Mouse (Mus musculus) midbrain, embryonic 14.5 days (tissue): ENCODE measurements at regions not wholly inside any gene's neighbourhood (a gene's known extent, or its start where the extent isn't known, plus 50 kb on each side); places are given as distances from the start of the nearest gene placed in this dataset.

Source experiments
- ATAC-seq: fragments of 200-750 bp; cut with Nextera tagmentation; 2 replicates; pipeline ENCODE4 v1.8.0; 2017; ENCODE audit warnings: moderate number of reproducible peaks, moderate library complexity; ENCODE audit not compliant: low FRiP score, low TSS enrichment
- DNase-seq: peaks from one replicate; pipeline ENCODE4 v3.0.0-alpha.2; 2015
- H3K27ac ChIP-seq: fragments of 300-500 bp; sonication (generic); replicated peaks from 2 replicates; pipeline ENCODE4 v1.5.1; 2014; ENCODE audit warnings: mild to moderate bottlenecking, low read depth, low read length, moderate library complexity
- H3K27me3 ChIP-seq: fragments of 300-500 bp; sonication (generic); 2 replicates; pipeline ENCODE4 v1.6.1; 2014; ENCODE audit warnings: low read length, control low read depth, mixed read lengths; ENCODE audit not compliant: control insufficient read depth, insufficient read depth
- H3K36me3 ChIP-seq: fragments of 300-500 bp; sonication (generic); 2 replicates; pipeline ENCODE4 v1.6.1; 2014; ENCODE audit warnings: low read length, control low read depth; ENCODE audit not compliant: control insufficient read depth, insufficient read depth
- H3K4me1 ChIP-seq: fragments of 300-500 bp; sonication (generic); 2 replicates; pipeline ENCODE4 v1.6.1; 2014; ENCODE audit warnings: mild to moderate bottlenecking, antibody characterized with exemption, low read length, control low read depth; ENCODE audit not compliant: control insufficient read depth, insufficient read depth
- H3K4me2 ChIP-seq: fragments of 300-500 bp; sonication (generic); 2 replicates; pipeline ENCODE4 v1.6.1; 2014; ENCODE audit warnings: mild to moderate bottlenecking, low read length, moderate library complexity
- H3K4me3 ChIP-seq: fragments of 300-500 bp; sonication (generic); replicated peaks from 2 replicates; pipeline ENCODE4 v1.5.1; 2014; ENCODE audit warnings: low read depth, low read length
- H3K9ac ChIP-seq: fragments of 300-500 bp; sonication (generic); replicated peaks from 2 replicates; pipeline ENCODE4 v1.6.1; 2014; ENCODE audit warnings: mild to moderate bottlenecking, low read length, moderate library complexity
- H3K9me3 ChIP-seq: fragments of 300-500 bp; sonication (generic); 2 replicates; pipeline ENCODE4 v1.6.1; 2016; ENCODE audit warnings: low read length, control low read depth, mixed read lengths; ENCODE audit not compliant: control insufficient read depth
- WGBS: fragments of 180-500 bp; shearing (Covaris S2); extraction: QIAGEN DNeasy Blood & Tissue Kit; methylation state at CpG from one replicate; pipeline ENCODE4 v1.1.7; 2014; 5-methylcytosine and 5-hydroxymethylcytosine counted together

DNA sequence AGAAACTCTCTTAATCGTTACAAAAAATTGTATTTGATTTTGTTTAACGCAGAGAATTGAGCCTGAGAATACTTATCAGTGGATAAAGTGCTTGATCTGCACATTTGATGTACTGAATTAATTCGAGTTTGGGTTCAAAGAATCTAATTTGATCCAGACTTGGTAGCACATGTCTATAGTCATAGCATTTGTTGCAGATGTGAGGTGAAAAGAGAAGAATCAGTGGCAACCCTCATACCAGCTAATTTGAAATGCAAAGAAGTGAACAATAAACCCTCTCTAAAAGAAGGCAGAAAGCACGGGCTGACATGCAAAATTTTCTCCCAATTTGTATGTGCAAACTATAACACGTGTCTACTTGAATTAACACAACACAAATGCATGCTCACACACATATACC, 79.8 kb upstream of the Epha6 start:
- DNase-seq (peak; percentile 7), ATAC-seq (no peak; the same call in 1 of the 2 replicates)
- H3K9me3 ChIP-seq: no peaks in the 10 kb centered on the region
- no peak overlapping the region for H3K4me2 ChIP-seq
- 47% methylated on average over 5 of the region's 5 CpGs for WGBS
- no peaks in the 10 kb centered on the region for H3K27me3 ChIP-seq
- no peaks in the 10 kb centered on the region for H3K36me3 ChIP-seq
- no peaks in the 10 kb centered on the region; the same call in 1 of the 2 replicates for H3K4me1 ChIP-seq
- H3K27ac ChIP-seq: no peak overlapping the region
- H3K9ac ChIP-seq: no peak overlapping the region
- H3K4me3 ChIP-seq: no peak overlapping the region

DNA sequence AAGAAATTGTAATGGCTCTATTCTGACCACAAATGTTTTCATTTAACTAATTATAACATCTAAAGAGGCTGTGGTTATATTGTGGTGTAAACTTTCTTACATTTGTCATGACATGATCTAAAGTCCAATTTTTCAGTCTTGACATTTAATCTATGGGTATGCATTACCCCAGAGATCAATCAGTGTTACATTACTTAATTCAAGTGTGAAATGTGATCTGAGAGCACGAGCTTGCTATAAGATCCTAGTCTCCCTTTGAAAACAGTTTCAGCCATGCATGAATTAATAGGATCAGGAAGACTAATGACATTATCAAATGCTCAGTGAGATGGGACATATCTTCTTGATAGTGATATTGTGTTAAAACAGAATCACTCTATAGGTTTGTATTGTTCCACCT, 63.4 kb upstream of the Epha6 start:
- Histone ChIP-seq H3K9me3 (no peaks in the 10 kb centered on the region), H3K9ac (no peak overlapping the region), H3K4me2 (no peak overlapping the region), H3K27ac (no peak overlapping the region), H3K36me3 (no peaks in the 10 kb centered on the region), H3K27me3 (no peaks in the 10 kb centered on the region), H3K4me1 (no peaks in the 10 kb centered on the region), H3K4me3 (no peak overlapping the region)
- DNase-seq (no peak), ATAC-seq (no peak)
- 9% methylated on average over 1 of the region's 1 CpGs for WGBS
